Mouse (Mus musculus): ENCODE measurements at regions not wholly inside any gene's neighbourhood (a gene's known extent, or its start where the extent isn't known, plus 50 kb on each side); places are given as distances from the start of the nearest gene placed in this dataset.

DNA sequence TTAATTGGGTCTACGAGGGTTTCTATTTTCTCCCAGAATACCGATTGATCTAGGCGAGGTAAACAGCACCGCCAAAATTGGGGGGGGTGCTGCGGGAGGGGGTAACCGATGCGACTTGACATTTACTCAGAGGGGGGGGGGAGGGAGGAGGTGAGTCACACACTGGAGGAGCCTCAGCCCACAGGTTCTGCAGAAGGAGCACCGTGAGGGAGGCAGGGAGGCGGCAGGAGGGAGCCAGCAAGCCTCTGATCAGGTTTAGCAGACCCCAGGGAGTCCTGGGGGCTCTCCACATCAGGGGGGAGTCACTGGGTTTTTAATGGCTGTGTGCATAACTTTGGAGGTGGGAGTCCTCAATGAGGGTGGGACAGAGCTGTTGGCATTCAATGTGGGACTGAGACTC, 51.3 kb upstream of the Ier5l start:
- no peak for DNase-seq (ENCODE audit: low spot score)

GRCm38 (mm10) chr2:30525831-30526230, 51.8 kb upstream of the Ier5l start:
- no peak for DNase-seq (ENCODE audit: low spot score)
- intact Hi-C loops (cut with DNase I) = no loop called here

More for the DNA sequence above, 51.3 kb upstream of the Ier5l start:
- intact Hi-C loops (cut with DNase I) = no loop called here

DNA sequence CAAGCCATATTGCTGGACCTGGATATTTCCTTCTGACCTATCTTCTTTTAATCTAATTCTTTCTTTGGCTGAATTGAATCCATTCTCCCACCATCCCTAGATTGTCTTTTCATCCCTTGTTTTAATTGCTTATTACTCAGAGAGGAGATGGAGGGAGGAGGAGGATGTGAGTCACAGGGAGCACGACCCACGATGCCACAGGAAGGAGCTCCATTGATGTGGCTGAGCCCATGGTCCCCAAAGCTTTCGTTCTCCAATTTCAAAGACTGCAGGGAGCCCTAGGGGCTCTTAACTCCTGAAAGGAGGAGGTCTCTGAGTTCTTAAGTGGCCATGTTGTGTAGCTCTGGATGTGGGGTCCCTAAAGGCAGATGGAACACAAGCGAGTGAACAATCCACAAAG, 53.5 kb upstream of the Ier5l start:
- no peak for DNase-seq (ENCODE audit: low spot score)
- intact Hi-C loops (cut with DNase I) = no loop called here

DNA sequence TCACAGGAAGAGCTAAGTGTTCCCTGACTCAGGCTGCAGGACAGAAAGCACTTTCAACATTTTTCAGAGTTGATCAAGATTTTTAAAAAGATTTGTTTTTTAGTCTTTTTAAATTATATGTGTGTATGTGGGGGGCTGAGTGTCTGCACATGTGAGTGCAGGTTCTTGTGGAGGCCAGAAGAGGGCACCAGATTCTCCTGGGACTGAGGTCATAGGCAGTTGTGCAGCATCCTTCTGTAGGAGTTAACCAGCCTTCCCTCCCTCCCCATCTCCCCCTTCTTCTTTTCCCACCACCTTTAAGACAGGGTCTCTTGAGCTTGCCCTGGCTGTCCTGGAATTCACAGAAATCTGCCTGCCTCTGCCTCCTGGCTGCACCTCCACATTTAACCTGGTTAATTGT, 58.9 kb upstream of the Ier5l start:
- intact Hi-C loops (cut with DNase I) = no loop called here
- no peak for DNase-seq (ENCODE audit: low spot score)

- intact Hi-C loops (cut with DNase I) = no loop called here
- no peak for DNase-seq (ENCODE audit: low spot score)
Observed at GRCm38 (mm10) chr2:30533367-30533766, 59.3 kb upstream of the Ier5l start.

- no peak for DNase-seq (ENCODE audit: low spot score)
- intact Hi-C loops (cut with DNase I) = no loop called here
Observed at GRCm38 (mm10) chr2:30534485-30534884, 60.4 kb upstream of the Cstad start.

GRCm38 (mm10) chr2:30539305-30539704, 55.5 kb upstream of the Cstad start:
- no peak for DNase-seq (ENCODE audit: low spot score)
- intact Hi-C loops (cut with DNase I) = no loop called here

DNA sequence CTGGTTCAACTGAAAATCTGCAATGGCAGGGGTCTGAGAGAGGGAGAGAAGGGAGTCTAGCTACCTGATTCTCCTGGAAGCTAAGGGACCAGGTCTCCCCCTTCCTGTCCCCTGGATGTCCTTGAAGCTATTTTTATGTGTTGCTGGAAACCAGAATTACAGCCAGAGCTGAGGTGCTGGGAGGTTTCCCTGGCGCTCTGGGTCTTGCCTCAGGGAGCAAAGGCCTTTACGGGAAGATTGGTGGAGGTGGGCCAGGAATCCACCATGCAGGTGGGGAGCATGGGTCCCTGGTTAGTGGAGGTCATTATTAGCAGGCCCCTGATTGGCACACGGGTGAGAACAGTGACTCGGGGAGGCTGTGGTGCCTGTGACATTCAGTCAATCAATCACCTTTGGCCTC, 53.3 kb upstream of the Cstad start:
- no peak for DNase-seq (ENCODE audit: low spot score)
- intact Hi-C loops (cut with DNase I) = loop anchor here (5.0 kb wide), 1 partner anchor 64 kb away; no protein-coding TSS in a partner anchor

DNA sequence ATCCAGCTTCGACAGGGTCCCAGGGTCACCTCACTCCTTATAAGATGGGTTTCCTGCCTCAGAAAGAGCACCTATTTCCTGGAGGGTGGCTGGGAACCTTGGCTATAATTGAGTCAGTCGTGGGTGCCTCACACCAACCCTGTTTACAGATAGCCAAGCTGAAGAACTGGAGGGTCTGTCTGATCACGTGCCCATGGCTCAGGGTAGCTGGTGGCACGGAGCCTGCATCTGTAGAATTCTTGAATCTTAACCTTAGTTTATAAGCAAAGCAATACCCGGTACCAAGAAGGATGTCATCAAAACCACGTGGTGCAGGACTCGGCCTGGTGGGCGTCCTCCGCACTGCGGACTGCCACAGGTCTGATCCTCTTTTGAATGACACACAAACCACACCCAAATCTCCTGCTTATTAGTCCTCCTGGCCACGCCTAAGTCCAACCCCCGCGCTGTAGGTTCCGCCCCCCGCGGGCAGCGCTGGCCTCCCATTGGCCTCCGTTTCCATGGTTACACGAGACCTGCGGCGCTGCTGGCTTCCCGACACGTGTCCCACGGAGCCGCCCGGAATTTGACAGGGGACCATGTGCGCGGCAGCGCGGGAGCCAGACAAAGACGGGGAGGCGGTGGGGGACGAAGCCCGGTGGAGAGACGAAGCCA, 49.9 kb upstream of the Cstad start:
- DNase-seq (ENCODE audit: low spot score) = peak; percentile 91
- intact Hi-C loops (cut with DNase I) = loop anchor here (5.0 kb wide), 2 partner anchors 68 to 98 kb away; no protein-coding TSS in a partner anchor

Data from heart, postnatal 25 days (tissue).